Mouse (Mus musculus) layer of hippocampus, adult 2 months (tissue): ENCODE measurements at regions not wholly inside any gene's neighbourhood (a gene's known extent, or its start where the extent isn't known, plus 50 kb on each side); places are given as distances from the start of the nearest gene placed in this dataset.

Experiments used
- DNase-seq, 2 experiments: peaks; one replicate each; pipeline ENCODE4 v3.0.0; 2022; ENCODE audit warnings: low spot score in 2 of 2
- H3K27ac ChIP-seq: fragments of 200-600 bp; 2 replicates; pipeline ENCODE4 v1.8.1; 2022
- H3K4me3 ChIP-seq: fragments of 200-600 bp; 2 replicates; pipeline ENCODE4 v1.8.1; 2022; ENCODE audit warnings: mild to moderate bottlenecking
- CTCF ChIP-seq: fragments of 200-600 bp; conservative IDR thresholded peaks from 2 replicates; pipeline ENCODE4 v1.8.1; 2022; ENCODE audit warnings: antibody characterized with exemption, mild to moderate bottlenecking, moderate library complexity

- no peak for TF ChIP-seq CTCF
- Histone ChIP-seq H3K4me3 (no peak overlapping the region), H3K27ac (no peak overlapping the region)
- DNase-seq: no peak
Observed at GRCm38 (mm10) chr11:19160227-19160626, 141.4 kb upstream of the Meis1 start.

GRCm38 (mm10) chr11:19160669-19161068 lies 141.9 kb upstream of the Meis1 start:
- Histone ChIP-seq H3K4me3 (no peak overlapping the region), H3K27ac (no peak overlapping the region)
- TF ChIP-seq CTCF: no peak
- DNase-seq: no peak

- TF ChIP-seq CTCF: no peak
- no peak overlapping the region for H3K4me3 ChIP-seq
- DNase-seq: no peak
- H3K27ac ChIP-seq: no peak overlapping the region
Observed at GRCm38 (mm10) chr11:19170938-19171337, 152.2 kb upstream of the Meis1 start.

- no peak for DNase-seq
- TF ChIP-seq CTCF: no peak
- no peak overlapping the region for H3K27ac ChIP-seq
- H3K4me3 ChIP-seq: no peak overlapping the region
Observed at GRCm38 (mm10) chr11:19174305-19175017, 155.7 kb upstream of the Meis1 start.

- TF ChIP-seq CTCF: no peak
- no peak for DNase-seq
- Histone ChIP-seq H3K27ac (no peak overlapping the region), H3K4me3 (no peak overlapping the region)
Observed at GRCm38 (mm10) chr11:19179290-19179689, 160.5 kb upstream of the Meis1 start.

- TF ChIP-seq CTCF: no peak
- no peak for DNase-seq
Observed at GRCm38 (mm10) chr11:19189778-19190177, 171.0 kb upstream of the Meis1 start.

GRCm38 (mm10) chr11:19194464-19194863 lies 175.7 kb upstream of the Meis1 start:
- DNase-seq: no peak
- H3K4me3 ChIP-seq: no peak overlapping the region
- no peak overlapping the region for H3K27ac ChIP-seq
- TF ChIP-seq CTCF: no peak

More at GRCm38 (mm10) chr11:19189778-19190177, 171.0 kb upstream of the Meis1 start:
- Histone ChIP-seq H3K4me3 (no peak overlapping the region), H3K27ac (no peak overlapping the region)

GRCm38 (mm10) chr11:19197790-19198189 lies 179.0 kb upstream of the Meis1 start:
- no peak overlapping the region for H3K4me3 ChIP-seq
- no peak overlapping the region for H3K27ac ChIP-seq
- no peak for DNase-seq
- no peak for TF ChIP-seq CTCF

GRCm38 (mm10) chr11:19202602-19203517 lies 184.1 kb upstream of the Meis1 start:
- Histone ChIP-seq H3K4me3 (no peak overlapping the region), H3K27ac (no peak overlapping the region)
- no peak for DNase-seq
- no peak for TF ChIP-seq CTCF

- Histone ChIP-seq H3K4me3 (no peak overlapping the region), H3K27ac (peak overlapping the region; percentile 39; the same call in 1 of the 2 replicates)
- TF ChIP-seq CTCF: no peak
- no peak for DNase-seq
Observed at GRCm38 (mm10) chr11:19203518-19203900, 184.7 kb upstream of the Meis1 start.

GRCm38 (mm10) chr11:19203968-19204367 lies 185.2 kb upstream of the Meis1 start:
- peak overlapping the region; percentile 39; the same call in 1 of the 2 replicates for H3K27ac ChIP-seq
- peak; percentile 45 to 69 for DNase-seq
- TF ChIP-seq CTCF: no peak
- peak overlapping the region; percentile 32; the same call in 1 of the 2 replicates for H3K4me3 ChIP-seq

GRCm38 (mm10) chr11:19204521-19204920 lies 185.7 kb upstream of the Meis1 start:
- peak overlapping the region; percentile 32; the same call in 1 of the 2 replicates for H3K4me3 ChIP-seq
- 0 out of 2 replicates have a peak overlapping the region, but pooled peaks have one; percentile 39 for H3K27ac ChIP-seq
- DNase-seq: no peak
- no peak for TF ChIP-seq CTCF

GRCm38 (mm10) chr11:19205174-19205573 lies 186.4 kb upstream of the Meis1 start:
- no peak overlapping the region for H3K27ac ChIP-seq

More at GRCm38 (mm10) chr11:19205174-19205573, 186.4 kb upstream of the Meis1 start:
- DNase-seq: no peak
- no peak overlapping the region for H3K4me3 ChIP-seq
- TF ChIP-seq CTCF: no peak
